Mouse (Mus musculus): ENCODE data around the gene Polr2g.

The Polr2g gene

DNA sequence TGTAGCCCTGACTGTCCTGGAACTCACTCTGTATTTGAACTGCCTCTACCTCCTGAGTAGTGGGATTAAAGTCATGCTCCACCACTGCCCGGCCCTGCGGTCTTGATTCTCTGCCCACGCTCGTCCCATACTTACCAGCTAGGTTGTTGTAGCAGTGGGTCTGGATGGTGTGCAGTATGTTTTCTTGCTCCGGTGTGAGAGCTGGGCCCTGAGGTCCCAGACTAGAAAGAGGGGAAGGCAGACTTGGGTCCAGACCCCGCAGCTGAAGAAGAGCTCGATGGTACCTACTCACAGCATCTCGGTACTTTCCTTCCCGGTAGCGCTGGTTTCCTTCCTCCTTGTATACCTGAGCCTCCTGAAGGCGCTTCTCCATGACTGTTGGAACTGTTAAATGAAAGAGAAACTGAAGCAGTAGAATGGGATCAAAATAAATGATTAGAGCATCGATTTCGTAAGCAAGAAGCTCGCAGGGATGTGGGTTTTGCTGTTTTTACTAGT lies 20.0 kb upstream of the Polr2g start:
- DNase-seq (ENCODE audit: low read depth, low spot score) = no peak

DNA sequence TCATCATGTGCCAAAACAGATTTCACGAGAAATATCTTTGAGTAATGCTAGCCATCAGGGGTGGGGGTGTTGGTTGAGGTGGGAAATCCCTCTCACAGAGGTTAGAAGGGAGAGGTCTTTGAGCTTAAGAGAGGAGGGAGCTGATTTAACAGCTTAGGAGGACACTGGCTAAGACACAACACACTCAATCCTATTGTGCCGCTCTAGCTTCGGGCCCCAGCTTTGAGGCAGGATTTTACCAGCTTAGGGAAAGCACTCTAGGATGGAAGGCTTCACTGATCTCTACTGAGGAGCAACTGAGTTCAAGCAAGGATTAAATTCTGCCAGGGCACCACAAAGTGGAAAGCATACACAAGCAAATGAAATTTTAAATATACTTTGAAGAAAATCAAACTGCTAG lies 18.6 kb upstream of the Polr2g start:
- no peak for DNase-seq (ENCODE audit: low read depth, low spot score)

DNA sequence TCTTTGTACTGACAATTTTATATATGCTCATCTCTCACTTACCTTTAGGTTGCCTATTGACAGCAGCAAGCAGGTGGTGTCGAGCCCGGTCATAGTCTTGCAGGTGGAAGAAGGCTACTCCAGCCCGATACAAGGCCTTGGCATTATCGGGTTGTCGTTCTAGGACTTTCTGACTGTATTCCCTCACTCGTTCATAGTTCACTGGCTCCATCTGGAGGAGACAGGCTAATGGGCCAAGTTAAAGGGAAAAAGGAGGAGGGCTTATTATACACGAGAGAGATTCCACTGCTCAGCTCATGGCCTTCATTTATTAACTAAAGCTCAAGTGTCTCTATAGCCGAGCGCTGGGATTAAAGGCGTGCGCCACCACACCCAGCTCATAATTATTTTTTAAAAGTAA lies 17.4 kb upstream of the Polr2g start:
- no peak for DNase-seq (ENCODE audit: low read depth, low spot score)

DNA sequence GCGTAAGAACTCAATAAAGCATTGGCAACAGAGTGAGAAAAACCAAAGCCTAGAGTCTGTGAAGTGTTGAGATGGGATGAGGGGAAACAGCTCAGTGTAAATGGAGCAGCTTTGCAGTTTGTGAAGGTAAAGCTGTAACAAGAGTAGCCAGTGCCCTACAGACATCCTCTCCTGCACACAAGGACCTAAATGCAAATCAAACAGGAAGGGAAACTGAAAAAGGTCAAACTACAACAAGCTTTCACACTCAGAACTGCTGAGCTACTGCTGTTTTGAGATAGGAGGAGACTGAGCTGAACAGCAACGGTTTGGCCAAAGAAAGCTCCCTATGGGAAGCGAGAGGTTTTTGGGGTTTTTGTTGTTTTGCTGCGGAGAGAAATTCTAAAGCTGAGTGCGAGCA lies 8.4 kb upstream of the Polr2g start:
- DNase-seq (ENCODE audit: low read depth, low spot score) = no peak

DNA sequence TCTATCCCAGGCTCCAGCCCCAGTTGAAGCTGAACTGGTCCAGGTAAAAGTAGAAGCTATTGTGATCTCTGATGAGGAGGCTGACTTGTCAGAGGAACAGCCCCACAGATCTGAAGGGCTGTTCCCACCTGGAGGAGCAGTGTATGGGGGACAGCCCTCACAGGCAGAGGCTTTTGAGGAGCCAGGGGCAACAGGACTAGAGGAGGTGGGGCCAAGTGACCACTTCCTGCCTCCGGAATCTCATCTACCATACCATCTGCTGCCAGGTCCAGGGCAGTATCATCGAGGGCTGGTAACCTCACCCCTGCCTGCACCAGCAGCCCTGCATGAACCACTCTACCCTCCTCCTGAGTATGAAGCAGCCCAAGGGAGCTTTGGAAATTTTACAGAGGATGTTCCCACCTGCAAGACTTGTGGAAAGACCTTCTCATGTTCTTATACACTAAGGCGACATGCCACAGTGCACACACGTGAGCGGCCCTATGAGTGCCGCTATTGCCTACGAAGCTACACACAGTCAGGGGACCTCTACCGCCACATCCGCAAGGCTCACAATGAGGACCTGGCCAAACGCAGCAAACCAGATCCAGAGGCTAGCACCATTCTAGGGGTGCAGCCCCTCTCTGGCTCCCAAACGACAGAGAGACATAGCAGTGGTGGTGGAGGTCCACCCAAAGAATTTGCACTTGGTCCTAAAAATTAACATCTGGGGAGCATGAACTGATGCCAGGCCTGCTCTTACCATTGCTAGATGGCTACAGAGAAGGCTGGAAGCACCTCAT lies 5.7 kb upstream of the Polr2g start:
- no peak for DNase-seq (ENCODE audit: low read depth, low spot score)

DNA sequence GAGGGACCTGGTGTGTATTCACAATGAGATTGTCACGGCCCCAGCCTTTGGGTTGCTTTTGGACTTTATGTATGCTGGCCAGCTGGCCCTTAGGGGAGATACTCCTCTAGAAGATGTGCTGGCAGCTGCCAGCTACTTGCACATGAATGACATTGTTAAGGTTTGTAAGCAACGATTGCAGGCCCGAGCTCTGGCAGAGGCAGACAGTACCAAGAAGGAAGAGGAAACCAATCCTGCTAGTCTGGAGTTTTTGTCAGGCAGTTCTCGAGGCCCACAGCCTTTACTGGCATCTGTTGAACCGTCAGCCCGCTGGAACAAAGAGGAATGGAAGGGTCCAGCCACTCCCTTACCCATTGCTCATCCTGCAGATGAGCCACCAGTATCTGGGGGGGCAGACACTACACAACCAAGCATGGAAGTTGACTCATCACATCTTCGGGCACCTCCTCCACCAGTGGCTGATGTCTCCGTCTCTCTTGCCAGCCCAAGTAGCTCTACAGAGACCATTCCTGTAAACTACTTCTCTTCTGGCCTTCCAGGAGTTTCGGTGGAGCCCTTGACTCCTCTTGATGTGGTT lies 4.9 kb upstream of the Polr2g start:
- DNase-seq (ENCODE audit: low read depth, low spot score) = no peak

DNA sequence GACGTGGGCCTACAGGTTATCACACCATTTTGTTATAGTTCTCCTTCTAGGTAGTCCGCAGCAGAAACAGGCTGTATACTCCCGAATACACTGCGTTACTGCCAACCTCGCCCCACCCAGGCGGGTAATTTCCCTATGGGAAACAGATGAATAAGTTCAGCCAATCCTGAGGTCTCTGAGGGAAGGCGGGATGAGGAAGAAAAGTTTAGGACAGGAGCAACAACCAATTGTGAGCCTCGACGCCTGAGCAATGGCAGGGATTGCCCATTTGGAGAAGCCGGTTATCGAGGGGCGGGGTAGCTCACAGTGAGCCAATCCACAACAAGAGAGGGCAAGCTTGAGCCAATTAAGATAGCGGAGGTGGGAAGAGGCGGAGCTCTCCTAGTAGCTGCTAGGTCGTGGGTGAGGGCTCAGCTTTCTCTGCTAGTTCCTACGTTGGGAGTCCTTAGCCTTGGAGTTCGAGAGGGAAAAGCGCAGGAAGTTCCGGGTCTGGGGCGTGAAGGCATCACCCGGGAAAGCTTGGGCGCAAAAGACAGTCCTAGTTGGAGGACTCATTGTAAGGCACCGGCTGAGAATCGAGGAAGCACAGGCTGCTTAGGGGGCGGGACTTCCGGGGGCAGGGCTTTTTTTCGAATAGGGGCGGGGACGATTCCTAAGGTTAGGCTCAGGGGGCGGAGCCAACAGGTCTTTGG lies 3.9 kb upstream of the Polr2g start, which contains the start of gene Zbtb3:
Gene Zbtb3 (plus strand): TSS at position 426 of the 692 bp plus-strand sequence.
- peak; percentile 93 for DNase-seq (ENCODE audit: low read depth, low spot score)

DNA sequence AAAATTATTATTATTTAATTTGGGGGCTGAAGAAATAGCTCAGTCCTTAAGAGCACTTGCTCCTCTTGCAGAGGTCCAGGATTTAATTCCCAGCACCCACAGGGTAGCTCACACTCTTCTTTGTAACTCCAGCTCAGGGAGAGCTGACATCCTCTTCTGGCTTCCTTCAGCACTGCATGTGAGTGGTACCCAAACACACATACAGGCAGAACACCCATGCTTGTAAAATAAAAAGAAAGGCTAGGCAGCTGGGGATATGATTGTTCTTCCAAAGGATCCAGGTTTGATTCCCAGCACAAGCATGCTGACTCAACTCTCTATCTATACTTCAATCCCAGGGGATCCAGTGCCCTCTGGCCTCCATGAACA lies 554 bp upstream of the Polr2g start:
- no peak for DNase-seq (ENCODE audit: low read depth, low spot score)

DNA sequence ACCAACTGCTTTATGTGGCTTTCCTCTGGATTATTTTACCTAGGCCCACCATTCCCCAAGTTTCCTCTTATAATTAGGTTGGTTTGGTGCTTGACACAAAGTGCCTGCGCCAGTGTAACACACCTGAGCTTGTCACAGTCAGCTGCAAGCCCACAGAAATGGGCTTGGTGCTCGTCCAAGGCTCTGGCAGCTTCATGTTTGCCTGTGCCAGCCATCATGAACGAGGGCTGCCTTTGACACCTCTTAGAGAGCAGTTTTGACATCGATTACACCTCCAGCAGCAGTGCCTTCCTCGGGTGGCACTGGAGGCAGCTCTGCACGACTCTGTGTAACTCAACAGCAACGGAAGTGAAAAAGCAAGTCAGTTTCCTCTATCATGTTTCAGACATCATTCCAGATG lies 8.2 kb downstream of the Polr2g start:
- DNase-seq (ENCODE audit: low read depth, low spot score) = no peak

DNA sequence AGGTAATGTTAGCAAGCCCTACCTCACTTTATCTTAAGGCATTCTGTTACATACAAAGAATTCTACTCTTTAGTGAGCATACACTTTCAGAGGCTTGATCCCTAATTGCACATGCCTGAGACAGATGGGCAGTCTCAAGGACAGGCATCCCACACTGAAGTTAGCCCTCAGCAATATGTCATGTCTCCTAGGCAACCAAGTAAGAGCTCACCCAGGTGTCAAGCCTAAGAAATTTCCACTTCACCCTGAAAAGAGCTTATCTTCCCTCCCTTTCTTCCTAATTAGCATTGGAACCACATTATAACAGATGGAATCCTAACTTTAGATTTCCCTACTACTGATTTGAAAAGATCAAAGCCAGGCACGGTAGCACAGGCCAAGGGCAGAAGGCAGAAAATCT lies 9.2 kb downstream of the Polr2g start:
- DNase-seq (ENCODE audit: low read depth, low spot score) = no peak

DNA sequence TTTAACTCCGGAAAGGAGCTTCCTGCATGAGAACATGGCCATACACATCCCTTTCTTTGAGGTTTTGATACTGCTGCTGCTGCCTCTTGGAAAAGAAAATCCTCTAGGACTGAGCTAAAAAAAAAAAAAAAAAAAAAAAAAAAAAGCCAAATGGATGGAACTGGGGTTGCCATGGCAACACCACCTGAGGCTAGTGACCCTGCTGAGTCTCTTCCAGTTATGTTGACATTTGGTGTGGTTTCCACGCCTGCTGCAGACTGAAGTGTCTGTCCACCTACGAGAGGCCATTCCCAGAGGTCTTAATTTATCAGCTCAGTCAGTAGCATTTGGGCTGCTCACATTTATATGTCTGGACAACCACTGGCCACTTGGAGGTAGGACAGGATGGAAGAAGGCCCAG lies 9.9 kb downstream of the Polr2g start:
- DNase-seq (ENCODE audit: low read depth, low spot score) = no peak

DNA sequence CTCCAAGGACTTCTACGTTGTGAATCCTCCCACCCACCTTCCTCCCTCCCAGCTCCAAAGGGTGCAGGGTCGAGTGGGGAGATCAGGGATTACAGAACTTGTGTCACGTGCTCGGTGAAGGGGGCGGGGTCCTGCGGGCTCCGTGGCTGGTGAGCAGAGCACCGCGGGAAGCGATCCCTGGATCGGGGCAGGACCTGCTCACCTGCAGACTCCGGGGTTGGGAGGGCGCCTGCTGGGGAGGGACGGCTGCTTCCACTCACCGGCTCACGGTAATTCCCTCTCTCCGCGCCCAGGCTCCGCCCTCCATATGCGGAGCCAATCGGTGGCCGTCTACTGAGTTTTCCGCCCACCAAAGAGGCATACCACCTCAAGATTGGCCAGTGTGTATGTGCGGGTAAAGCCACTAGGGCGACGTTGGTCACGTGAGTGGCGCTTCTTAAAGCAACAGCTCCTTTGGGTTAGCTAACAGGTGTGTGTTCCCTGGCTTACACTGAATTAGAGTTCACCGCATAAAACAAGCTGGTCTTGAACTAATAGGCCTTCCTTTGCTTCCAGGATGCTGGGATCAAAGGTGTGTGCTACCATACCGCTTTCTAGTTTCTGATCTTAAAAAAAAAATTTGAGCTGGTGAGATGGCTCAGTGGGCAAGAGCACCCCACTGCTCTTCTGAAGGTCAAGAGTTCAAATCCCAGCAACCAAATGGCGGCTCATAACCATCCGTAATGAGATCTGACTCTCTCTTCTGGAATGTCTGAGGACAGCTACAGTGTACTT lies 12.2 kb downstream of the Polr2g start, which contains the start of gene Taf6l:
Gene Taf6l (minus strand): TSS at position 410 of the 774 bp plus-strand sequence.
- DNase-seq (ENCODE audit: low read depth, low spot score) = peak; percentile 91

DNA sequence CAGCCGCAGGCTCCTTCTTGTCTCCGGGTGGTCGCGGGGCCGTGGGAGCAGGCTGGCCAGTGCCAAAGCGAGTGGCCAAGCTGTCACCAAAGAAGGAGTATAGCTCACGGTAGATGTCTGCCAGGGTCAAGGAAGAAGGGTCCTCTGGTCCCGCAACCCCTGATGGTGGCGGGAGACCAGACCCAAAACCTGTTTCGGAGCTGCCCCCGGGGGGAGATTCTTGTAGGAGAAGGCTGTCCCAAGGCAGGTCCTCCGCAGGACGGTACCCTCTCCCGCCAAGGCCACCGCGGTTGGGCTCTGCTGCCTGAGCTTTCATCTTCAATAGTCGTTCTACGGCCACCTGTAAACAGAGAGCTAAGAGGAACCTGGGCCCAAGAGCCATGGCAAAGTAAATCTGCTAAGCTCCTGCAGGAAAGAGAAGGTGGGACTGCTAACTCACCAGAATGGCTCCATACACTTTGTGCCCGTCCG lies 23.4 kb downstream of the Polr2g start:
- no peak for DNase-seq (ENCODE audit: low read depth, low spot score)

DNA sequence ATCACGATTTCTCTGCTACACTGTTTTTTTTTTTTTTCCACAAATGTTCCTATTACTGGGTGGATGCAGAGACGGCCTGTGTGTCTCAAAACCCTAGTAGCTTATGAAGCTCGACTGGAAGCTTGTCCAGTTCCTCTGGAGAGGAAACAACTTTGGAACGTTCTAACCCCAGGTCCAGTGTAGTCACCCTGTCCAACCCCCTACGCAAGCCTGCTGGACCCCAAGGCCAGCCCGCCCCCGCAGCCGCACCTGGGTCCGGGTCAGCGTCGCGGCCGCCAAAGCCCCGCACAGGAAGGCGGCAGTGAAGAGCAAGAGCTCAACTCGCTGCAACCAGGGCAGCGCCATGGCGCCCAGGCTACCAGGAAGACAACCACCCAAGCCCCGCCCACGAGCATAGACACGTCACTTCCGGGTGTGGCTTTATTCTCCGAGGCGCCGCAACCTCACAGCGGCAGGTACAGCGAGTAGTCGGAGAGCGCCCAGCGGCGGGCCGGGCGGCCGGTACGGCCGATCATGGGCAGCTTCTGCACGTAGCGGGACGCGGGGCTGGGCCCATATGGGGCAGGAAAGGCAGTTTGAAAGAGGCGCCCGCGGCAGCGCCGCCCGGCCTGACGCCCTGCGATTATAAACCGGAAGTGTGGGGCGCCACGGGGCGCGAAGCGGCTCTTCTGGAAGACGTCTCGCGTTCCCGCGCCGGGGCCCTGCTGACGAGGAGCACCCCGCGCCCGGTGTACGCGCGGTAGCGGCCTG lies 24.1 kb downstream of the Polr2g start, which contains the start of gene Tmem179b:
Gene Tmem179b (minus strand): TSS at position 382 of the 750 bp plus-strand sequence.
- peak; percentile 91 for DNase-seq (ENCODE audit: low read depth, low spot score)

DNA sequence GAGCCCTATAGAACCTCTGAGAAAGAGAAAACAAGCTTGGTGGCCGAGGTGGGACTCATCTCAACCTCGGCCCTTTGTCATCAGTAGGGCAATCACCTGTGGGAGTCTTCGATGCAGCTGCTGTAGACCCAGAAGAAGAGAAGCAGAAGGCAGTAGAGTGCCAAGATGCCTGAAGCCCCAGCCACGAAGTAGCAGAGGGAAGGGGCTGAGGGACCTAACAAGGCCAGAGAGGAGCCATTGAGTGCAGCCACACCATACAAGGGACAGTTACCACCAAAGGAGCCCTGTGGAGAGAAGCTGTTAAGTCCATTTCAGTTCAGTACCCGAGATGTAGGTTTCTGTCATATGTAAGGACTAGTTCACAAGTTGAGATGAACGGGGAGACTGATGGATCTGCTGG lies 25.0 kb downstream of the Polr2g start:
- DNase-seq (ENCODE audit: low read depth, low spot score) = no peak

DNA sequence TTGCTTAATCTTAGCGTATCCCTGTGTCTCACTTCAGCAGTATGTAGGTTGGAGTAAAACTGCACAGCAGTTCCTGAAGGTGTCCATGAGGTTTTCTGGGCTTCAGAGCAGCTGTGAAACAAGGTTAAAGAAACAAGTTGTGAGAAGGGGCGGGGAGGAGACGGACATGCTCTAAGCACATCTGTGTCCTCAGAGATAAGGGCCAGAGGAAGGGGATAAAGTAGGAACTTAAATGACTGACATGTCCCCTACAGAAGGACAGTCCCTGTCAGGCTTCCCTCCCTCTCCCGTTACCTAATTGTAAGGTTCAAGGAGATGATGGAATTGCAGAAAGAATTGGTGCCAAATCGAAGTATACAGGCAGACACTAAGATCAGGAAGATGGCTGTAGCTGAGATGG lies 25.4 kb downstream of the Polr2g start:
- DNase-seq (ENCODE audit: low read depth, low spot score) = no peak

DNA sequence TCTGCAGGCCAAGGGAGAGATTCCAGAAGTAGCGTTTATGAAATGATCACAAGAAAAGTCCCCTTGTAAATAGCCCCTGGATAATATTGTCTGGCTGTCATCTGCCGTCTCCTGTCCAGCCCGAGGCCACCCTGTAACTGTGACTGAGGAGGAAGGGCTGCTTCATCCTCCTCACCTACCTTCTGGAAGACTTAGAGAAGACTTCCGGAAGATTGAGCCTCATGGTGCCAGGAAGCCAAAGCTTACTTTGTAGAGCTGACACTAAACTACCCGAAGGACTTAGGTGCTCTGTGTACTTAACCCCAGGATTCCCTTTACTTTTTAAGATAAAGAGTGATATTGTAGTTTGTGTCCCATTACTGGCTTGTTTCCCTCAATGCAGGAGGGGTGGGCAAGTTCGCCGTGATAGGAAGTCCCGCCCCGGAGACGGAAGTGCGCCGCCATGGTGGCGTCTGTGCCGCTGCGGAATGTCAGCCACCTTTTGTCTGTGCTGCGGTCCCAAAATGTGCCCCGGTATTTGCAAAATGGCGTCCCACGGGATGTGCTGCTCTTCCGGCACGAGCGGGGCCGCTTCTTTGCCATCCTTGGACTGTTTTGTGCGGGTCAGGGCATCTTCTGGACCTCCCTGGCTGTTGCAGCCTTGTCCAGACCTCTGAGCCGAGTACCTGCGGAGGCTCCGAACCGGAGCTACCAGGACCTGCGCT lies 27.7 kb downstream of the Polr2g start, which contains the start of gene Tmem223:
Gene Tmem223 (plus strand): TSS at position 430 of the 704 bp plus-strand sequence.
- DNase-seq (ENCODE audit: low read depth, low spot score) = peak; percentile 36

DNA sequence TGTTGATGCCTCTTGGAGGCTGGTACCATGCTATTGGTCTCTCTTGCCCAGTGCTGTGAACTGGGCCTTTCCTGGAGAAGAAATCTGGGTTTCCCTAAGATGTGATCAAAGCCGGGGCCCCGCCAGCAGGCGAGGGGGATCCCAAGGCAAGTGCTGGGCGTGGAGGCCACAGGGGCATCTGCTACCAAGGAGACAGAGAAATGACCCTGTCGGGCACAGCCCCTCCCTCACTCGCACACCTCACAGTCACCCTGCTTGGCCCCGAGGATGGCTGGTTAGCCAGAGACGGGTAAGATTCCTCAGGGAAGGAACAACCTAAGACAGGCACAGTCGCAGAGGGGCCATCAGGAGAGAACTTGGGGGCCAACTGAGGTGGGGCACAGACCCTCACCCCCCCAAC lies 32.8 kb downstream of the Polr2g start:
- DNase-seq (ENCODE audit: low read depth, low spot score) = no peak

DNA sequence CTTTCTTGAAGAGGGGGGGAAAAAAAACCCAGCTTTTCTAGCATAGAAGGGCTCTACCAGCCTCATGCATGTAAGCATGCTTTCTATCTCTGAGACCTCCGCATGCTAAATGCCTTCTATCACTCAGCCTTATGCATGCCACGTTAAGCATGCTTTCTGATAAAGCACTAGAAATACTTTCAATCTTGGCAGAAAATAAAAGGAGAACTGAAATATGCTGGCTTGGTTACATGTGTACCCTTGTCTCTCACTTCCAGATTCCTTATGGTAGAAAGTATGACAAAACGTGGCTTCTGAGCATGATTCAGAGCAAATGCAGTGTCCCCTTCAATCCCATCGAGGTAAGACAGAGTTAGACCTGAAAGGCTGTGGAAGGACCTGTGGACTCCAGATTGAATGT lies 35.1 kb downstream of the Polr2g start:
- no peak for DNase-seq (ENCODE audit: low read depth, low spot score)

DNA sequence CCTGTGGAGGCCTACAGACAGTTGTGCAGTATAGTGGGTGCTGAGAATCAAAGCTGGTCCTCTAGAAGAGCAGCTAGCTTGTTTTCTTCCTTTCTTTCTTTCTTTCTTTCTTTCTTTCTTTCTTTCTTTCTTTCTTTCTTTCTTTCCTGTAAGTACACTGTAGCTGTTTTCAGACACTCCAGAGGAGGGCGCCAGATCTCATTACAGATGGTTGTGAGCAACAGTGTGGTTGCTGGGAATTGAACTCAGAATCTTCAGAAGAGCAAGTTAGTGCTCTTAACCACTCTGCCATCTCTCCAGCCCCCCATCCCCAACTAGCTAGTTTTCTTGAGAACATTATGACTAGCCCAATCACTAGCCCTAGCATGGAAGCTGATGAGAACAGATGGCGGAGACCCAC lies 37.6 kb downstream of the Polr2g start:
- no peak for DNase-seq (ENCODE audit: low read depth, low spot score)
